Comparison of ENCODE assay signal across 26 mouse cellular contexts in the genomic region with DNA sequence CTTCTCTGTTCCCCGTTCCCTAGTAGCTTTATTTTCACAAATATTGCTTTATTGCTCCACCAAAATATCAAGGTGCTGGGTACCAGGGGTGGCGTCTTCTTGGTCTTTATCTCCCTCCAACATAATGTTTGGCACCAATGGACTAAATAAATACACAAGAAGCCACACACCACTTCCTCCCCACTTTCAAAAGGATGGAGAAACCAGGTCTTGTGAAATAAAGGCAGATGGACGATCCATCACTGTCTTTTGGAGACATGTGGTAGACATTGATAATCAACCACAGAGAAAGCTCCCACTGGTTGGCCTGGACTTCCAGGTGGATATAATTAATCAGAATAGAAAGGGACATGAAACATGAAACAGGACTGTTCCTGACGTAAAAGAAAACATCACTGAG. TPM values are rescaled to one million over a fixed set of nuclear protein-coding genes. Genes with fewer than 3 reads are reported as not detected.
A peak's percentile ranks its signal among the peaks of the same experiment; 100 is the strongest.
DNase-seq lines count a peak whose midpoint lies in the region; ATAC-seq and TF ChIP-seq lines count a peak whose summit lies in the region.
"Had no signal": no experiment of that assay in that cellular context is flagged by ENCODE, and none has a peak within 500 bp of the region (broad histone marks: within the 10 kb centered on the region; RNA-seq: fewer than 3 reads in every experiment).

No protein-coding gene starts in this region.

- no peaks in the 10 kb centered on the region for H3K27me3 ChIP-seq in kidney, embryonic 16.5 days (ENCODE audit: insufficient read depth, low read length)
- H3K27me3 ChIP-seq in kidney, embryonic 14.5 days (ENCODE audit: control insufficient read depth, insufficient read depth, low read length): no peaks in the 10 kb centered on the region
- H3K27me3 ChIP-seq: embryonic facial prominence, embryonic 12.5 days; embryonic facial prominence, embryonic 15.5 days; hindbrain, embryonic 15.5 days had no signal

- peaks cover 13% of the 10 kb centered on the region; the same call in 1 of the 2 replicates for H3K36me3 ChIP-seq in kidney, embryonic 16.5 days (ENCODE audit: insufficient read depth, low read length)
- peaks cover 39% of the 10 kb centered on the region for H3K36me3 ChIP-seq in kidney, embryonic 14.5 days (ENCODE audit: control insufficient read depth, insufficient read depth, low read length)
- H3K36me3 ChIP-seq: embryonic facial prominence, embryonic 12.5 days; embryonic facial prominence, embryonic 15.5 days; hindbrain, embryonic 15.5 days had no signal

- H3K4me1 ChIP-seq in kidney, embryonic 16.5 days (ENCODE audit: insufficient read depth, low read length): peaks cover 24% of the 10 kb centered on the region
- peaks cover 15% of the 10 kb centered on the region for H3K4me1 ChIP-seq in kidney, embryonic 14.5 days (ENCODE audit: control insufficient read depth, insufficient read depth, low read length)
- peaks cover 5% of the 10 kb centered on the region for H3K4me1 ChIP-seq in bone marrow, adult 2 months (ENCODE audit: control insufficient read depth, insufficient read depth, low read length)
- H3K4me1 ChIP-seq: embryonic facial prominence, embryonic 12.5 days; embryonic facial prominence, embryonic 15.5 days had no signal

- no peak overlapping the region for H3K9ac ChIP-seq in kidney, embryonic 16.5 days (replicated peaks; ENCODE audit: low read length)
- no peak overlapping the region for H3K9ac ChIP-seq in kidney, embryonic 14.5 days (ENCODE audit: low read depth, low read length)
- H3K9ac ChIP-seq: embryonic facial prominence, embryonic 12.5 days; embryonic facial prominence, embryonic 15.5 days; forebrain, postnatal 0 days; hindbrain, embryonic 15.5 days had no signal

- no peak overlapping the region for H3K4me3 ChIP-seq in kidney, embryonic 16.5 days (ENCODE audit: low read length)
- no peak overlapping the region for H3K4me3 ChIP-seq in kidney, embryonic 14.5 days (ENCODE audit: low read length)
- no peak overlapping the region for H3K4me3 ChIP-seq in bone marrow, adult 2 months (replicated peaks; ENCODE audit: control insufficient read depth, low read depth, low read length)
- H3K4me3 ChIP-seq: embryonic facial prominence, embryonic 12.5 days; embryonic facial prominence, embryonic 15.5 days; gastrocnemius, adult 2 months; hindbrain, embryonic 10.5 days; hindbrain, embryonic 15.5 days had no signal

- ATAC-seq in kidney, embryonic 16.5 days (ENCODE audit: low FRiP score, low TSS enrichment): no peak
- no peak for ATAC-seq in kidney, embryonic 14.5 days (ENCODE audit: low FRiP score, low TSS enrichment)
- peak; percentile 83 for ATAC-seq in granulocyte monocyte progenitor cell, adult 5-6 weeks (replicated peaks; ENCODE audit: poor library complexity, severe bottlenecking)
- ATAC-seq: activated CD4-positive, CD25-positive, alpha-beta regulatory T cell, adult 4 months; forebrain, embryonic 14.5 days; forebrain, postnatal 0 days had no signal

- H3K4me2 ChIP-seq in kidney, embryonic 16.5 days (replicated peaks; ENCODE audit: low read depth, low read length): no peak overlapping the region
- H3K4me2 ChIP-seq in kidney, embryonic 14.5 days (replicated peaks; ENCODE audit: low read depth, low read length): no peak overlapping the region
- H3K4me2 ChIP-seq: embryonic facial prominence, embryonic 12.5 days; embryonic facial prominence, embryonic 15.5 days; heart, embryonic 11.5 days; hindbrain, embryonic 15.5 days had no signal

- no peak for DNase-seq in spleen, postnatal 10 days (ENCODE audit: low spot score in 2 of 2)
- DNase-seq in heart, postnatal 10 days: no peak
- DNase-seq: adrenal gland, adult 8-10 months; adrenal gland, postnatal 25 days; cerebellum, adult 18-20 months; cerebellum, adult 9-10 months; cerebellum, postnatal 14 days; forebrain, postnatal 0 days; gastrocnemius, adult 2 months; gastrocnemius, postnatal 14 days; heart, postnatal 36 days had no signal

- no peak for TF ChIP-seq CTCF in bone marrow, adult 2 months (IDR thresholded peaks at IDR 0.05; ENCODE audit: control insufficient read depth, insufficient read depth, low read length)

- no peaks in the 10 kb centered on the region for H3K9me3 ChIP-seq in kidney, embryonic 16.5 days (ENCODE audit: low read length)
- no peaks in the 10 kb centered on the region for H3K9me3 ChIP-seq in kidney, embryonic 14.5 days (ENCODE audit: control insufficient read depth, low read length)
- H3K9me3 ChIP-seq: embryonic facial prominence, embryonic 12.5 days; embryonic facial prominence, embryonic 15.5 days; hindbrain, embryonic 10.5 days; hindbrain, embryonic 15.5 days had no signal

- no peak for TF ChIP-seq POLR2A in bone marrow, adult 2 months (IDR thresholded peaks at IDR 0.05; ENCODE audit: borderline replicate concordance, control insufficient read depth, low read depth, low read length)

- WGBS in kidney, embryonic 16.5 days: 86% methylated on average over 4 of the region's 4 CpGs
- WGBS in kidney, embryonic 14.5 days: 82% methylated on average over 4 of the region's 4 CpGs
- 23% methylated on average over 4 of the region's 4 CpGs for WGBS in bone marrow, adult 2 months

- peak overlapping the region; percentile 72 for H3K27ac ChIP-seq in kidney, embryonic 16.5 days (ENCODE audit: low read length)
- no peak overlapping the region; the same call in 1 of the 2 replicates for H3K27ac ChIP-seq in kidney, embryonic 14.5 days (ENCODE audit: low read depth, low read length)
- peak overlapping the region; percentile 3; the same call in 1 of the 2 replicates for H3K27ac ChIP-seq in bone marrow, adult 2 months (ENCODE audit: control insufficient read depth, insufficient read depth, low read depth, low read length, poor library complexity)
- H3K27ac ChIP-seq: embryonic facial prominence, embryonic 12.5 days; embryonic facial prominence, embryonic 15.5 days; gastrocnemius, adult 2 months; hindbrain, embryonic 10.5 days; hindbrain, embryonic 15.5 days had no signal

- intact Hi-C loops in heart, postnatal 10 days (cut with DNase I): no loop called here

RNA-seq across cellular contexts. Expression of a gene that starts 45.6 kb away (rescaled TPM):
- polyA plus RNA-seq in kidney, embryonic 16.5 days (2015; fragmentation: Nextera tagmentation; extraction: Ambion mirVana): 134 and 160 TPM in 2 replicates
- polyA plus RNA-seq in kidney, embryonic 14.5 days (2014; fragmentation: Nextera tagmentation; extraction: Ambion mirVana): 89.8 and 140 TPM in 2 replicates
- 0.32 and 1.6 TPM in 2 replicates for polyA plus RNA-seq in bone marrow, adult 2 months (2011; ENCODE audit: insufficient read depth, insufficient read length, low replicate concordance, missing spikeins)
- total RNA-seq in granulocyte monocyte progenitor cell, adult 5-6 weeks (2014; fragmentation: Nextera tagmentation): 1.0 TPM in 1 of 2 replicates, not detected in the other
- 0.34 TPM in 1 of 2 replicates, not detected in the other for total RNA-seq in granulocyte monocyte progenitor cell, adult 5-6 weeks (2017)
- total RNA-seq in heart, postnatal 10 days (2021): not detected
- total RNA-seq: adrenal gland, adult 8-10 months; adrenal gland, postnatal 25 days; forebrain, postnatal 0 days; gastrocnemius, adult 2 months; gastrocnemius, postnatal 14 days; heart, adult 8-10 months; heart, postnatal 36 days had no signal
- polyA plus RNA-seq: activated CD4-positive, CD25-positive, alpha-beta regulatory T cell, adult 4 months; forebrain, embryonic 14.5 days; frontal cortex, adult 2 months; heart, embryonic 14.5 days; heart, postnatal 0 days had no signal

Comparison
In these comparisons a context has a peak if more than half of its experiments do, and no peak if none do; other contexts are left out.
1. RNA of a gene that starts 45.6 kb away (polyA plus RNA-seq): 89.8 to 140 TPM in kidney, embryonic 14.5 days and 134 to 160 TPM in kidney, embryonic 16.5 days; 0.32 to 1.6 TPM in bone marrow, adult 2 months; every median in the first group is over 10 times any median in the second.